Mouse (Mus musculus): ENCODE data around the gene Tmem97. TPM values are rescaled to one million over a fixed set of nuclear protein-coding genes. Genes with fewer than 3 reads are reported as not detected.
"Not testable (repeated sequence)": the region's sequence is repeated elsewhere in the genome, so short reads cannot be mapped to it uniquely, and the experiment has no call there.

Tmem97 gene
- polyA plus RNA-seq, 1 experiment, result 27.6 TPM

DNA sequence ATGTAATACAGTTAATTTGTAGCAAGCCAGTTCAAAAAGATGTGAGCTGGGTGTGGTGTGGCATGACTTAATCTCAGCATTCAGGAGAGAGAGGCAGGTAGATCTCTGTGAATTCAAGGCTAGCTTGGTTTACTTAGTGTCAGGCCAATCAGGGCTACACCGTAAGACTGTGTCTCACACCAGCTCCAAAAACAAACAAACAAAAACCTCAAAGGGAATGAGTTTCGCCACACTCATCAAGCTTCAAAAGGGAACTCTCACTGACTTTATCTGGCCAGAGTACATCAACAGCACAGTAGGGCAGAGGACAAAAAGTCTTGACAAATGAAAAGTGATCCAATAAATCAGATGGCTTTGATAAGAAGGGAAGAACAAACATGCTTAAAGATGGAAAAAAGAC lies 24.4 kb upstream of the Tmem97 start:
- Histone ChIP-seq H3K4me1 (ENCODE audit: control insufficient read depth, insufficient read depth, low read length) (no peaks in the 10 kb centered on the region; the same call in 1 of the 2 replicates), H3K4me3 (replicated peaks; ENCODE audit: extremely low read depth, low read depth, low read length) (no peak overlapping the region)
- no peak for TF ChIP-seq POLR2A (IDR thresholded peaks at IDR 0.05; ENCODE audit: borderline replicate concordance, extremely low read depth, low read depth, low read length)
- no peak for TF ChIP-seq CTCF (IDR thresholded peaks at IDR 0.05; ENCODE audit: insufficient read depth, low read length)
- 45% methylated on average over 2 of the region's 2 CpGs for WGBS
- no peak for DNase-seq

DNA sequence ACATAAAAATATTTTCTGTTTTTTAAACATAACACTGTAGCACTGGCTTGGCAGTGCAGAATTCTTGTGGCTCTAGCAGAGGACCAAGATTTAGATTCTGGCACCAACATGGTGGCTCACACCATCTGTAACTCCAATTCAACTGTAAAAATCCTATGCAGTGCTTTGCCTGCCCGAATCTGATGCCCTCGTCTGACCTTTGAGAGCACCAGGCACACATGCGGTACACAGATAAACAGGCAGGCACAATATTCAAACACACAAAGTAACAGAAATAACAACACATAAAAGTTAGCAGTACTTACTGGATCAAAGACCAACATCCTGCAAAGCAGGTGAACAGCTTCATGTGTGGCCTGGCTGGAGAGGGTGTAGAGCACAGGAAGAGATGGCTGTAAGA lies 24.0 kb upstream of the Tmem97 start:
- Histone ChIP-seq H3K4me1 (ENCODE audit: control insufficient read depth, insufficient read depth, low read length) (peaks cover 4% of the 10 kb centered on the region), H3K4me3 (replicated peaks; ENCODE audit: extremely low read depth, low read depth, low read length) (no peak overlapping the region)
- DNase-seq, result no peak
- TF ChIP-seq CTCF (IDR thresholded peaks at IDR 0.05; ENCODE audit: insufficient read depth, low read length) (no peak), POLR2A (IDR thresholded peaks at IDR 0.05; ENCODE audit: borderline replicate concordance, extremely low read depth, low read depth, low read length) (no peak)
- WGBS, result 82% methylated on average over 3 of the region's 3 CpGs

DNA sequence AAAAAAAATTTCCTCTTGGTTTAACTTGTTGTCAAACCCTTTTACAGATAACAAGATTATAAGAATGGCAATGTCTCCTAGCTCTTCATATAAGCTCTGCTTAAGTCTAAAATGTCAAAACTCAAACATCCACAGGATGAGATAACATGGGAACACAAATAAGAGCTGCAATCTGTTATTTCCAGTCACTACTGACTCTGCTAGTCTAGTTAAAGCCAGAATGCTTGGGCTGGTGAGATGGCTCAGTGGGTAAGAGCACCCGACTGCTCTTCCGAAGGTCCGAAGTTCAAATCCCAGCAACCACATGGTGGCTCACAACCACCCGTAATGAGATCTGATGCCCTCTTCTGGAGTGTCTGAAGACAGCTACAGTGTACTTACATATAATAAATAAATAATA lies 23.5 kb upstream of the Tmem97 start:
- 96% methylated on average over 4 of the region's 4 CpGs for WGBS
- H3K4me3 ChIP-seq (replicated peaks; ENCODE audit: extremely low read depth, low read depth, low read length); H3K4me1 ChIP-seq (ENCODE audit: control insufficient read depth, insufficient read depth, low read length); DNase-seq: not testable (repeated sequence)

DNA sequence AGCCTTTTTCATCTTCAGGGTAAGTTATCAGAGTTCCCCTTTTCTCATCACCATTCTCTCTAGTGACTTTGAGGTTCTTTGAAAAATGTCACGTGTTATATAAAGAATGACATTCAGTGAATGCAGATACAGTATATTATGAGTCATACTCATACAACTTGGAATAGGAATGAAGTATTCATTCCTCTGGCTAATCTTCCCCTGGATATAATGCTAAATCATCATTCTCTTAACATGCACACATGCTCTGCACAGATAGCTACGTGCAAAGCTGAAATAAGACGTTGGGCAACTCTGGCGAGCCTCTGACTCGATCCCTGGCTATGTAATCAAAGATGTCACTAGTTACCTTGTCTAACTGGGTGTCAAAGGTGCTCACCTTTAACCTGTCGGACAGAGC lies 21.3 kb upstream of the Tmem97 start:
- no peak for TF ChIP-seq CTCF (IDR thresholded peaks at IDR 0.05; ENCODE audit: insufficient read depth, low read length)
- TF ChIP-seq POLR2A (IDR thresholded peaks at IDR 0.05; ENCODE audit: borderline replicate concordance, extremely low read depth, low read depth, low read length), result no peak
- H3K4me1 ChIP-seq (ENCODE audit: control insufficient read depth, insufficient read depth, low read length), result peaks cover 6% of the 10 kb centered on the region
- no peak overlapping the region for H3K4me3 ChIP-seq (replicated peaks; ENCODE audit: extremely low read depth, low read depth, low read length)
- DNase-seq, result no peak
- 76% methylated on average over 6 of the region's 6 CpGs for WGBS

DNA sequence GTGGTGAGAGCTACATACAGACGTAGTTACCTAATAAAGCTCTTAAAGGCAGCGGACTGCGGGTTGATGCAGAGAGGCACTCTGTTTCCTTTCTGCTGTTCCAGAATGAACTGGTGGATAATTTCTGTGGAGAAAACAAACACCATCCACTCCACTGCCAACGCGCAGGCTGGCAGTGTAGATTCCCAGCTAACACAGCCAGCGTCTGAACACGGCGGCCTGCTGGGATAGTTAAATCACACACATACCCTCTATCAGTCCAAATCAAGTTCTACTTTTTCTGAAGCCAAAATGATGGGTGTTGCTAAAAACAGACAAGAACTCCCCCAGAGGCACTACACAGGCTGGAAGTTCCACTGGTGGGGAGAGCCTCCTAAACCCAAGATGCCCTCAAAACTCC lies 20.9 kb upstream of the Tmem97 start:
- DNase-seq, result no peak
- TF ChIP-seq CTCF (IDR thresholded peaks at IDR 0.05; ENCODE audit: insufficient read depth, low read length) (no peak), POLR2A (IDR thresholded peaks at IDR 0.05; ENCODE audit: borderline replicate concordance, extremely low read depth, low read depth, low read length) (no peak)
- WGBS, result 97% methylated on average over 8 of the region's 8 CpGs
- H3K4me3 ChIP-seq (replicated peaks; ENCODE audit: extremely low read depth, low read depth, low read length), result no peak overlapping the region
- H3K4me1 ChIP-seq (ENCODE audit: control insufficient read depth, insufficient read depth, low read length), result peaks cover 6% of the 10 kb centered on the region

DNA sequence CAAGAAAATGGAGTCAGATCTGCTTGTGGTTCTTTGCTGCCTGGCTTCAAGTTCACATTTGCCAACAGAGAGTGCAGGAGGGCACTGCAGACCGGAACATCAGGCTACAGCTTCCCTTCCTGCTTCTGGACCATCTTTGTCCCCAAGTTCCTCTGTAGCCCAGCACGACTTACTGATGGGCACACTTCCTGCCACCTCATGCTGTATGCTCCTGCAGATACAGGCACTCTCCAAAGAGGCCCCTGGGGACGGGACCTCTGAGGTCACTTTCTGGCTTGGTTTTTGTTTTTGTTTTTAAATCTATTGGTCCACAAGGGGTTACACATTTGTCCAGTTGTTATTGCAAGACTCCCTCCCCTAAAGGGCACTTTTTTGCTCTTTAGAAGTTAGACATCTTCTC lies 19.2 kb upstream of the Tmem97 start:
- no peak for DNase-seq
- H3K4me1 ChIP-seq (ENCODE audit: control insufficient read depth, insufficient read depth, low read length), result peaks cover 8% of the 10 kb centered on the region
- TF ChIP-seq POLR2A (IDR thresholded peaks at IDR 0.05; ENCODE audit: borderline replicate concordance, extremely low read depth, low read depth, low read length) (no peak), CTCF (IDR thresholded peaks at IDR 0.05; ENCODE audit: insufficient read depth, low read length) (no peak)
- no peak overlapping the region for H3K4me3 ChIP-seq (replicated peaks; ENCODE audit: extremely low read depth, low read depth, low read length)
- 50% methylated on average over 3 of the region's 3 CpGs for WGBS

DNA sequence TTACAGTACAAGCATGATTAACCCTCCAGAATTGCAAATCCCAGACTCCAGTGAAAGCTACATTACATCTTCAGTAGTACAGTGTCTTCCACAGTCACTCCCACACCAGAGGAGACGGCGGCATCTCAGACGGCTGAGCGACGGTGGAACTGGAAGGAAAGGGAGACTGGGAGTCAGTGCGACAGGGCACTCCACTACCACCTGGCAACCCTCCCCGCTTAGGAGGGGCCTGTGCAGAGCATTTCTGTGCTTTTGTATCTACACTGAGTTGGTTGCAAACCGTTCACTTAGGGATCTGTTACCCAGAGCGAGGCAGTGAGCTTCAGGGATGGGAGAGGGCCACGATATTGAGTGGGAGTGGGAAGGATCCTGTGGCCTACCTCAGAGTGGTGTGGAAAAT lies 18.2 kb upstream of the Tmem97 start:
- TF ChIP-seq POLR2A (IDR thresholded peaks at IDR 0.05; ENCODE audit: borderline replicate concordance, extremely low read depth, low read depth, low read length), result no peak
- no peak for TF ChIP-seq CTCF (IDR thresholded peaks at IDR 0.05; ENCODE audit: insufficient read depth, low read length)
- 87% methylated on average over 10 of the region's 10 CpGs for WGBS
- no peak for DNase-seq
- H3K4me3 ChIP-seq (replicated peaks; ENCODE audit: extremely low read depth, low read depth, low read length), result no peak overlapping the region
- H3K4me1 ChIP-seq (ENCODE audit: control insufficient read depth, insufficient read depth, low read length), result peaks cover 8% of the 10 kb centered on the region

DNA sequence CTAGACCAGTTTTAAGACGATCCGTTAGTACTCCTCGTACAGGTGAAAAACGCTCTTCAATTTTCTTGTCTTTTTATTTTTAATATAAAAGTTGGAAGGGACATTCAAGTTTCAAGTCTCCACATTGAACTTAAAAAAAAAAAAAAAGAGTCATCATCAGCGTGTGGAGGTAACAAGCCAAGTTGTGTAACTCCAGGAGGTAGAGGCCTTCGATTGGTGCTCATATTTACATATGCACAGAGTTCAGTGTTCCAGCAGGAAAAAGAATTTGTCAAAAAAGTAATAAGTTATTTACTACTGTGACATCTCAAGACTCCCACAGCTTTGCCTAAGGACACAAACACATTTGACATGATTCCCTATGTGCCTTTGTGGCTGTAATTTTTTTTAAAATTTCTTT lies 17.0 kb upstream of the Tmem97 start:
- DNase-seq, result no peak
- no peak for TF ChIP-seq POLR2A (IDR thresholded peaks at IDR 0.05; ENCODE audit: borderline replicate concordance, extremely low read depth, low read depth, low read length)
- TF ChIP-seq CTCF (IDR thresholded peaks at IDR 0.05; ENCODE audit: insufficient read depth, low read length), result no peak
- no peak overlapping the region for H3K4me3 ChIP-seq (replicated peaks; ENCODE audit: extremely low read depth, low read depth, low read length)
- 77% methylated on average over 6 of the region's 6 CpGs for WGBS
- peaks cover 8% of the 10 kb centered on the region for H3K4me1 ChIP-seq (ENCODE audit: control insufficient read depth, insufficient read depth, low read length)

DNA sequence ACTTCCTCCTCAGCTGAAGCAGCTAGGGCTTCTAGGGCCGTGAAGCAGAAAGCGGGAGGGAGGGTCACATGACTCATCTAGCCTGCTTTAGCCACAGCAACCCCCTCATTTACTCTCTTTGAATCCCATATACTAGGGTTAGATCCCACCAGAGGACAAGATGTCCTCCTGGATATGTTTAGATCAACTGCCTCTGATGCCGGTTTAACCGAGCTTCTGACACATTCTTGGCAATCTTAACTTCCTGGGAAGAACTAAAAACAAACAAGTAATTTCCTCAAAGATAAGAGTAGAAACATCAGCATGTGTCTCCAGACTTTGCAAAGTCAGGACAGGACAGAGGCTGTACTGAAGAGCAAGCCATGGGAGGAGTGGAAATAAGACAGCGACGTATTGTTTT lies 16.2 kb upstream of the Tmem97 start:
- DNase-seq, result peak; percentile 20
- no peak; the same call in 1 of the 2 replicates for TF ChIP-seq POLR2A (IDR thresholded peaks at IDR 0.05; ENCODE audit: borderline replicate concordance, extremely low read depth, low read depth, low read length)
- no peak for TF ChIP-seq CTCF (IDR thresholded peaks at IDR 0.05; ENCODE audit: insufficient read depth, low read length)
- no peak overlapping the region for H3K4me3 ChIP-seq (replicated peaks; ENCODE audit: extremely low read depth, low read depth, low read length)
- WGBS, result 25% methylated on average over 6 of the region's 6 CpGs
- peaks cover 8% of the 10 kb centered on the region for H3K4me1 ChIP-seq (ENCODE audit: control insufficient read depth, insufficient read depth, low read length)

DNA sequence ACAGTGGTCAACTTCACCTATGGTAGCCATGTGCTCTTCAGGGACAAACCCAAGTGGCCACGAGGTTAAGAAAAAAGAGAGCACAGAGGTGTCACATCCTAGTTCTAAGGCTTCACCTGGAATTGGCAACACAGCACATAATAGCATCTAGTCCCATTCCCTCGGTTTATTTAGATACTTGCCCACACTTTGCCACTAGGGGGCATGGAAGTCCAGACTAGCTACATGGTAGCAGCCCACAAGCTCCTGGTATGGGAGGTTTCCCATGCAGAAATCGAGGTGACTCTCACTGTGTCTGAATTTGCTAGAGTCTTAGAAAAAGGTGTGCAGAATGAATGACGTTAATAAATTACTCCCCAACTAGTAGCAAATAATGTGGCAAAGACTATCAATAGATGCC lies 9.9 kb upstream of the Tmem97 start:
- DNase-seq, result peak; percentile 37
- Histone ChIP-seq H3K4me1 (ENCODE audit: control insufficient read depth, insufficient read depth, low read length) (no peaks in the 10 kb centered on the region), H3K4me3 (replicated peaks; ENCODE audit: extremely low read depth, low read depth, low read length) (no peak overlapping the region)
- TF ChIP-seq CTCF (IDR thresholded peaks at IDR 0.05; ENCODE audit: insufficient read depth, low read length) (peak; percentile 75), POLR2A (IDR thresholded peaks at IDR 0.05; ENCODE audit: borderline replicate concordance, extremely low read depth, low read depth, low read length) (no peak)
- 11% methylated on average over 4 of the region's 4 CpGs for WGBS

DNA sequence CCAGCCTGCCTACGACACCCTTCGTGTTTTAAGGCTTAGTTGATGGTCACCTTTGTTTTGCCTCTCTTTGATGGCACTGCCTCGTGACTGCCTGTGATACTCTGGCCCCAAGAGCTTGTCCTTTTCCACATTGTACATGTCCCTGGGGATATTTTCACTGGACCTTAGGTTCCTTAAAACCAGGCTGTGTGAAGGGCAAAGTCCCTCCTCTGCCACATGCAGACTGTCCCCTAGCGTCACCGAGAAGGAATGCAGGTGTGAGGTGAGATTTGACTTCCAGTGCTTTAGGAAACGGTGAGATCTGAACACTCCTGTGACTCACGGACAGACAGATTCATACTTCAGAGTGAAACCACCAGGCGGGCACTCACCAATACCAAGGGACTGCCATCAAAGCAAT lies 6.7 kb upstream of the Tmem97 start:
- Histone ChIP-seq H3K4me1 (ENCODE audit: control insufficient read depth, insufficient read depth, low read length) (no peaks in the 10 kb centered on the region), H3K4me3 (replicated peaks; ENCODE audit: extremely low read depth, low read depth, low read length) (no peak overlapping the region)
- TF ChIP-seq POLR2A (IDR thresholded peaks at IDR 0.05; ENCODE audit: borderline replicate concordance, extremely low read depth, low read depth, low read length) (no peak), CTCF (IDR thresholded peaks at IDR 0.05; ENCODE audit: insufficient read depth, low read length) (peak; percentile 69)
- 57% methylated on average over 8 of the region's 8 CpGs for WGBS
- no peak for DNase-seq
